Mouse (Mus musculus) lung, postnatal 25 days (tissue): Measurements from ENCODE around the gene Fiz1.

Experiments used
- DNase-seq: peaks from one replicate; pipeline ENCODE4 v3.0.0; 2022; ENCODE audit warnings: low spot score

Gene Fiz1

GRCm38 (mm10) chr7:4996934-4997333, 17.6 kb downstream of the Fiz1 start:
- DNase-seq = no peak

- peak; percentile 89 for DNase-seq
Measured at GRCm38 (mm10) chr7:4996003-4996895, 18.2 kb downstream of the Fiz1 start, which contains the start of gene Zfp579. Gene Zfp579, minus strand, starts transcription at chr7:4996158.

DNA sequence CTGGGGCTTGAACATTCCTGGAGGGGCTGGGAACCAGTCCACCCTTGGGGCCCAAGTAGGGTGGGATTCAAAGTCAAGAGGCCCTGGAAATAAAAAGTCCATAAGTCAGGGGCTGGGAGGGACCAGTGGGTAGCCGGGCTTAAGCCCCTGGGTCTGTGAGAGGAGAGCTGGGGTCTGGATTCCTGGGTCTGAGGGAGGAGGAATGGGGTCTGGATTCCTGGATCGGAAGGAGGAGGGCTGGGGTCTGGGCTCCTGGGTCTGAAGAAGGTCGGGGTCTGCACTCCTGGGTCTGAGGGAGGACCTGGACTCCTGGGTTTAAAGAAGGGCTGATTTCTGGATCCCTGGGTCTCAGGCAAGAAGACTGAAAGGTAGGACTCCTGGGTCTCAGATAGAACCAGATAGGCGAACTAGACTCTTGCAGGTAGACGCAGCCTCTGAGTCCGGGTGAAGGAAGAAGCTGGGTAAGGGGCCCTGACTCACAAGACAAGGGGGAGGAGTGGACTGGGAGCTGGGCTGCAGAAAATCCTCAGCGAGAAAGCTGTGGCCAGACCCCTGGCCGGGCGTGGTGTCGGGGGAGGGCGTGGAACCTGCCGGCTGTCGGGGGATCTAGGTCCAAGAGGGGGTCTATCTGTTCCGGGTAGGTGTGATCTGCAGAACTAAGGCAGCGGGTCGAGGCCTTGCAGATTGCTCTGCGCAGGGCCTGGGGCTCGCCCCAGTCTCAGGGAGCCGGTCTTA, 19.1 kb downstream of the Fiz1 start:
- DNase-seq = no peak

GRCm38 (mm10) chr7:4993999-4994788, 20.3 kb downstream of the Fiz1 start:
- DNase-seq = no peak

DNA sequence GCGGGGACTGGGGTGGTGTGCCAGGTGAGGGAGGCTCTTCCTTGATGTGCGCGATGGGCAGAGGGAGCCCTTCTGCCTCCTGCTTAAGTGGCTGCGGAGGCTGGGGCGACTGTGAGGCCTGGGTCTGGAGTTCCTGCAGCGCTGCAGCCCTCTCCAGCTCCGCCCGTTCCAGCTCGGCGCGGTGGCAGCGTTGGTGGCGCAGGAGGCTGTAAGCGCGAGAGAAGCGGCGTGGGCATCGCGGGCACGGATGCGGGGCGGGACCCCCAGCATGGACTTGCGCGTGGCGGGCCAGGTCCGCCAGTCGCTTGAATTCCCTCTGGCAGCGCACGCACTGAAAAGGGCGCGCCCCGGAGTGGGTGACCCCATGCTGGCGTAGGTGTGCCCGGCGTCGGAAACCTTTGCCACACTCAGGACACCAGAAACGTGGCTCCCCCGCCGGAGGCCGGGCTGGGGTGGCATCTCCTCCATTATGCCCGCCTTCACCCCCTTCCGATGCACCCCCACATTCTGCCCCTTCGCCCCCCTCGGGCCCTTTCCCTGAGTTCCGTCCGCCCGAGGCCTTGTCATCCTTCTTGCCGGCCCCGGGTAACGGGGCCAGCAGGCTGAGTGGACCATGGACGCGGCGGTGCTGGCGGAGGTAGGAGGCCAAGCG, 21.0 kb downstream of the Fiz1 start:
- no peak for DNase-seq

DNA sequence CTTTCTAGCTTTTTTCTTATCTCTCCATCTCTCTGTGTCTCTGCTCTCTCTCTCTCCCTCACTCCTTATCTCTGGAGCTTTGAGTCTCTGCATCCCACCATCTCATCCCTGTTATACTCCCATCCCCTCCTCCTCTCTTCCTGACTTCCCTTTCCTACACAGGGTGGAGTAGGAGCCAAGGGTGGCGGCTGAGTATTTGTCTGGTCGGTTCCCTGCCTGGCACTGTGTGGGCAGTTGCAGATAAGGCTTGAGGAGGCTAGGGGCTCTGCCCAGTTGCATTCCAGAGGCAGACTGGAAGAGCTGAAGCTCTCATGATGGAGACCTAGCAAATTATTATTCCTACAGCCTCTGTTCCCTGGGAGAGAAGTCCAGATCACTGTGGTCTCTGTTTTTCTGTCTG, 26.2 kb downstream of the Fiz1 start:
- no peak for DNase-seq

DNA sequence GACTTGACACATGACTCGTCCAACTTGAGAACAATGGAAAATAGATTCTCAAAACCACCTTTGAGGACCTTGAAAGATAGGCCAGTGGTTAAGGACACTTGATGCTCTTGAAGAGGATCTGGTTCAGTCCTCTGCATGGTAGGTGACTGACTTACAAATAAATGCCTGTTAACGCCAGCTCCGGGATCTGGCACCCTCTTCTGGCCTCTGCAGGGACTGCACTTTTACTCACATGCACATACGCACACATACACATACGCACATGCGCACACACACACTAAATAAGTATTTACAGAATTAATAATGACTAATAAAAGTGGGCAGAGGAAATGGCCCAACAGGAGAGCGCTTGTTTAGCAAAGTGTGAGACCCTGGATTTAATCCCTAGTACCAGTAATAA, 37.7 kb downstream of the Fiz1 start:
- DNase-seq = no peak

GRCm38 (mm10) chr7:4975455-4975854, 39.0 kb downstream of the Fiz1 start:
- DNase-seq = no peak

DNA sequence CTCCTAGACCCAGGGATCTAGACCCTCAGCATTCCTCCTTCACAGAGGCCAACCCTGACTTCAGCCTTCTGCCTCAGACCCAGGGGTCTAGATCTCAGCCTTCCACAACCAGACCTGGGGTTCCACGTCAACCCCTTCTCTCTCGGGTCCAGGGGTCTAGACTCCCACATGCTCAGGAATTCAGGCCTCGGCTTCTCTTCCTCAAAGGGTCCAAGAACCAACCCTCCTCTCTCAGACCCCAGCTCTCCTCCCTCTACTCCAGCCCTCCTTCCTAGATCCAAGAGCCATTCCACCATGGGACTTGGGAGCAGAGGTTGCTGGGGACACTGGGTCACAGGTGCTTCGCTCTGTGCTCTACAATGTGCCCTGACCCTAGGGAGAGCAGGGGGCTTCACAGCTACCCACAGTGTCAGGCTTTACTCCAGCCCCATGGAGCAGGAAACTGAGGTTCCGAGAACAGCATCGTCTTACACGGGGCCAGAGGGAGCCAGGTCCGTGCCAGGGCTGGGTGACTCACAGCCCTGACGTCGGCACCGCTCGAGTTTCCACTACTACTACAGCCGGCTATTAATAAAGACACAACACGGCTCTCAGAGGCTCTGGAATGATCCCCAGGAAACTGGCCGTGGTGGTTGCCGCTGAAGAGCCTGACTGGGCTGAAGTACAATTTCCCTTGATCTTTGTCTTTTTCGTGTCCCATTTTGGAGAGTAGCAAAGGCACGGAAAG, 42.0 kb downstream of the Fiz1 start:
- peak; percentile 63 for DNase-seq

GRCm38 (mm10) chr7:4971710-4972109, 42.8 kb downstream of the Fiz1 start:
- DNase-seq = peak; percentile 53

DNA sequence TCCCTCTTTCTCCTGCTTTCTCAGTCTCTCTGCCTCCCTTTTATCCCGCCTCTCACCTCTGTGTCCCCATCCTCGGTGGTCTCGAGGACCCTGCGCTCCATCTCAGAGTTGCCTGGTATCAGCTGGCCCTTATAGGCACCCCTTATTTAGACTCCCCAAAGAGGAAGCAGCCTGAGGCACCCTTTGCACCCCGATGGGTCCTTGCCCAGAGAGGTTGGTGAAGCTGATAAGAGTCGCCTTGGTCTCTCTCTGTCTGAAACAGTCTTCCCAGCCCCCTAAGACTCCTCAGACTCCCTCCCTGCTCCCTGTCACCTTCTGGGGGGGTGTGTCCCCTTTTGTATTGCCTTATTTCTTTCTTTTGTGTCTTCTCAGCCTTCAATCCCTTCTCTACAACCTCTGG, 43.4 kb downstream of the Fiz1 start, which contains the start of gene Sbk3:
TSS of gene Sbk3 (minus strand) at position 101 of the 400 bp plus-strand sequence.
- no peak for DNase-seq

DNA sequence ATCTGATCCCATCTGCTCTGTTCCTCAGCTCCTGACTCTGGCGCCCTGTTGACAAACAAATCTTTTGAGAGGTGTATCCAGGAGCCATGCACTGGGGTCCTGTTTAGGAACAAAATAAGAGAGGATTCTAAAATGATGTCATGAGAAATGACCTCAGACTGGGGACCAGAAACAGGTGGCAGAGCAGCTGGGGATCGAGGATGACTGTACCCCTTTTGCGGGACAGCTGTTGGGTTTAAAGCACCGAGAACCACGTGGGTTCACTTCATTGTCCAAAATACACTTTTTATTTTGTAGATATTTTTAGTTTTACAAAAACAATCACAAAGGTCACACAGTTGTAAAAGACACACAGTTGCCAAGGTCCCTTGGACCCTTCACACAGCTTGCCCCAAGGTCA, 49.5 kb downstream of the Fiz1 start:
- no peak for DNase-seq

DNA sequence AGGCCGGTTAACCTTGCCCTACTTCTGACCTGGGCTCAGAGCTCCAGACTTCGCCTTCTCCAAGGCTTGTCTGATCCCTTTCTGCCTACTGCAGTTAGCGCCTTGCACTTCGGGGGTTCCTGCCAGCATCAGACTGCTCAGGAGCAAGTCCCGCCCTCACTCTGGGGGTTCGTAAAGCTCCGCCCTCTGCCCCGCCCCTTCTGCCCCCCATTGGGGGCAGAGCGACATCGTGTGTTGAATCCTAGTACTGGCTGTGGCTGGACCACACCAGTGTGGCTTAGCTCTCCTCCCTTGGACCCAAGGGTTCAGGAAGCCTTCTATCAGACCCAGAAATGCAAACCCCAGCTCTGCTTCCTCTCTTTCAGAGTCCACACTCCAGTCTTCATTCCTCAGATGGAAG, 50.2 kb downstream of the Fiz1 start, which contains the start of gene Sbk2:
TSS of gene Sbk2 (minus strand) at position 135 of the 400 bp plus-strand sequence.
- peak; percentile 78 for DNase-seq

- no peak for DNase-seq
Measured at GRCm38 (mm10) chr7:4963527-4963926, 51.0 kb downstream of the Fiz1 start.

- no peak for DNase-seq
Measured at GRCm38 (mm10) chr7:4957361-4957760, 57.1 kb downstream of the Fiz1 start.
